Mouse (Mus musculus) left cerebral cortex, adult 9 months (tissue): ENCODE data around the gene Cldn34b2.
"Not testable (repeated sequence)": the region's sequence is repeated elsewhere in the genome, so short reads cannot be mapped to it uniquely, and the experiment has no call there.

Experiments
- DNase-seq, 2 experiments: peaks; one replicate each; pipeline ENCODE4 v3.0.0; 2022; ENCODE audit warnings: low spot score in 2 of 2

The Cldn34b2 gene

DNA sequence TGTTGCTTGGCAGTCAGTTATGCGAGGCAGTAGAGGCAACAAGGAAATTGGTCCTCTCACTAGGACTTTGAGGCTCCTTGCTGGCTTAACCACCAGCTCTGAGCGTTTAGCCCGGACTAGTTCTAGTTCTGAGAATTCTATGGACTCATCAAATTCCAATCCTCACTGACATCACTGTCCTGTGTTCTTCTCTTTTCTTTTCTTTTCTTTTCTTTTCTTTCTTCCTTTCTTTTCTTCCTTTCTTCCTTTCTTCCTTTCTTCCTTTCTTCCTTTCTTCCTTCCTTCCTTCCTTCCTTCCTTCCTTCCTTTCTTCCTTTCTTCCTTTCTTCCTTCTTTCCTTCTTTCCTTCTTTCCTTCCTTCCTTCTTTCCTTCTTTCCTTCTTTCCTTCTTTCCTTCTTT lies at the start of gene Cldn34b2:
Gene Cldn34b2 (minus strand): TSS at position 101 of the 400 bp plus-strand sequence.
- not testable (repeated sequence) for DNase-seq

DNA sequence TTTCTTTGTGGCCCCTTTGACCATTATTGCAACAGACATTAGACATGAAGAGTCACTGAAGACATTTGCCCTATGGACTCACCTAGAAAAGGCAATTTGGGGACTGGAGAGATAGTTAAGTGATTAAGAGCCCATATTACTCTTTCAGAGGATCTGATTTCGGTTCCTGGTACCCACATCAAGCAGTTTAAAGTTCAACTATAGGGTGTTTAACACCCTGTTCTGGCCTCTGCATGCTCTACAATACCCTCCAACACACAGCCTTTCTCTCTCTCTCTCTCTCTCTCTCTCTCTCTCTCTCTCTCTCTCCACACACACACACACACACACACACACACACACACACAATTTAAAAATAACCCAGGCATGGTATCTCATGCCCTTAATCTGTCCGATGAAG lies 49.4 kb upstream of the Cldn34b2 start:
- no peak for DNase-seq

DNA sequence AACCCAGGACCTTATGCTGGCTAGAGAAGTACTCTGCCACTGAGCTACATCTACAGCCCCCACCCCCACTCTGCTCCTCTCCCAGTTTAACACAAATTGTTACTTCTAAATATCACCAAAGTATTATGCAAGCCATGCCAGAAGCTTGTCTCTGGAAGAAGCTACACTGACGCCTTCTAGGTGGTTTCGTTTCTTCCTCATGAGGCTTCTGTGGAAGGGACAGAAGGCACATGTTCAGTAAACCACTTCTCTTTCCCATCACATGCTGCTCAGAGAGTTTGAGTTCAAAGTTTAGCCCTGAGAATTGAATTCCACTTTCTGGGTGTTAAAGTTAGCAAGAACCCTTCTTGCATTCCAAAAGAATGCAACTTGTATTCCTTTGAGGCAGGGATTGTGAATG lies 49.0 kb upstream of the Cldn34b2 start:
- no peak for DNase-seq

DNA sequence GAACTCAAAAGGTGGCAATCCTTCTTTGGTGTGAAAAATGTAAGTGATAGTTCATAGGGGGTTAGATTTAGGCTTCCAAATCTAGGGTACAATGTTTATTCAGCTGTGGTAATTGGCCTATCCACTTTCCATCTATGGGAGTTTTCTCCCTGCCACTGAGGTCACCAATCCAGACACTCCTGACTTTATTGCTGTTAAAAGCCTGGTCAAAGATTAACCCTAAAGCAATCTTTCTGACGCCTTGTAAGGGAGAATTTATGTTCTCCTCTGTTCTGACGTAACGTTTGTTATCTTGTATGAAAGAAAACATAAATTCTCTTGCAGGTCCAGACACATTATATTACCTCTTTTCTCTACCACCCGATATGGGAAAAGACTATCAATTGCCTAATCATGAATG lies 47.4 kb upstream of the Cldn34b2 start:
- no peak for DNase-seq

DNA sequence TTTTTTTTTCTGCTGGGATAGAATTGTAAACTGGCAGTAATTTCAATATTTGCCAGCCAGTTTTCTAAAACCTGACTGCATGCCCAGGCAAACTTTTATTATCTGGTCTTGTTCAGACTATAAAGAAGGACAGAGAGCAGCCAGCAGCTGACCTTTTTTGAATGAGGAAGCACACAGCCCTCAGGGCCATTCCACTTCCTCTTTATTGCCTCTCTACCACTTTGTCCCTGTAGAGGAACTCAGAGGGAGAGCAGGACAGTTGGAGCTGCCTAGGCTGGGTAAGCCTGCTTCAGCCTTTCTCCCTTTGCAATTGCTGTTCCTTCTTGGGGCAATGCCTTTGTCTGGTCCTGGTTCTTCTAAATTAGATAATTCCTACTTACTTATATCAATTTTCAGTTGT lies 44.1 kb upstream of the Cldn34b2 start:
- DNase-seq: peak in 1 of 2 experiments; percentile 5

DNA sequence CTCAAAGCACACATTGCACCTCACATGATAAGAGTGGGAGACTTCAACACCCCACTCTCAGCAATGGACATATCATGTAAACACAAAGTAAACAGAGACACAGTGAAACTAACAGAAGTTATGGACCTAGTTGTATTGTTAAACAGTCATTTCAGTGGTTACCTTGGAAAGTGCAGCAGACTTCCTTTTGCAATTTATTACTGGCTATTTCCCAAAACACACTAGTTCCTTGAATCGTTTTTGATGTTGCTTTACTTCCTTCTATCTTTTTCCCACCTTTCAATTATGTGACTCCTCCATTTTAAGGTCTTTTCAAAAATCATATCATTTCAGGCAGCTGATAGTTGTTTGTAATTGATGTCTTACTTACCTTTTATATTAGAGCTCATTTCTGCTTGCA lies 43.5 kb upstream of the Cldn34b2 start:
- no peak for DNase-seq

DNA sequence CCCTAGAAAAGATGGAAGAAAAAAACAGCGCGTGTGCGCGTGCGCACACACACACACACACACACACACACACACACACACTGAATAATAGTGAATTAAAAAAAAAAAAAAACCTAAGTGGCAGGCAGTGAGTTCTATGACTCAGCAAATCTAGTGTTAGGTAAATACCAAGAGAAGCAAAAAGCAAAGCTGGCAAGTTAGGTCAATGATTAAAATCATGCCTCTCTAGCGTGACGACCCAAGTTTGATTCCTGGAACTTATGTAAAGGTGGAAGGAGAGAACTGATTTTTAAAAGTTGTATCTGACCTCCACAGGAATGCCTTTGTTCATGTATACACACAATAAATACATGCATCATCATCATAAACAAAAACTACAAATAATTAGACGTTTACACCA lies 41.7 kb upstream of the Cldn34b2 start:
- DNase-seq: no peak

DNA sequence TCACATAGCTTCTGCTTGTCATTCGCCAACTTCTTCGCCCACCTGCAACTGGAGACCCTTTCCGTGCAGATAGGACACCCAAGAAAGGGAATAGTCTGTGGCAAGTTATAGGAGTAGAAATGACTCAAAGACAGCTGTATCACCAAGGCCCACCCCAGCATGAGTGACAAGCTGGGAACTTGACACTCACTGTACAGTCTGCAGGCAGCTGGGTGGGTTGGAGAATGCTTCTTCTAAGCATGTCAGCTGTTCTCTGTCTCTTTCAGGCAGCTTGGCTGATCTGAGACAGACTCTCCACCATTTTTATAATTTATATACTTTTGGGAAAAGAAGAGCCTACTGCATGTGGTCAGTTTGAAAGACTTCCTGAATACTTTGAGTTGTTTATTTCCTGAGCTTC lies 39.5 kb upstream of the Cldn34b2 start:
- DNase-seq: no peak

DNA sequence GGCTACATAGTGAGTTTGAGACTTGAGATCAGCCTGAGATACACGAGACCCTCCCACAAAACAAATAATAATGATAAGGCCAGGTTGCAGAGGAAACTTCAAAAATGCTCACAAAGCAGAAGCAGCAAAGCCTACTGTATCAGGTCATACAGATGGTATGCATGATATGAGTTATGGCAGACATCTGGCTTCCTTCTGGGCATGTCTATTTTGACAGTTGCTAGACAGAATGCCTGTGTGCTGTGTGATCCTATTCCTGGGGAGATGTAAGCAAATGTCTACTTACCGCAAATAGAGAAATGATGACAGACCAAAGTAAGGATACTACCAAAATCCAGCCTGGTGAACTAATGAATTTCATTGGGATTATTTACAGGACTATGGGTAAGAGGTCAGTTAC lies 38.1 kb upstream of the Cldn34b2 start:
- DNase-seq: no peak

DNA sequence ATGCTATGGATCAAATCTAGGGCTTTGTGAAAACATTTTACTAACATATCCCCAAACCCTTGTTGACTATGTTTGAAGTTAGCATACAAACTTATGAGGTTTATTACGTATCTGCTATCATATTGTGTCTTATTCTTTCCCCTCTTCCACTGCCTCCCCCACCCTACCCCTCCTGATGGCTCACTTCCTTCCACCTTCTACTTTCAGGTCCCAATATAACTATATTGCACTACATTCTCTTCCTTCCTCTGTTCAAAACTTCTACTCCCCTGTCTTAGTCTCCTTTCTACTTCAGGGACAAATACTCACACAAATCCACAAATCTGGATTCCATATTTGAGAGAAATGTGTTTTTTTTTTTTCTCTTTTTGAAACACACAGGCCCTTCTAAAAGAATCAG lies 35.3 kb upstream of the Cldn34b2 start:
- no peak for DNase-seq

DNA sequence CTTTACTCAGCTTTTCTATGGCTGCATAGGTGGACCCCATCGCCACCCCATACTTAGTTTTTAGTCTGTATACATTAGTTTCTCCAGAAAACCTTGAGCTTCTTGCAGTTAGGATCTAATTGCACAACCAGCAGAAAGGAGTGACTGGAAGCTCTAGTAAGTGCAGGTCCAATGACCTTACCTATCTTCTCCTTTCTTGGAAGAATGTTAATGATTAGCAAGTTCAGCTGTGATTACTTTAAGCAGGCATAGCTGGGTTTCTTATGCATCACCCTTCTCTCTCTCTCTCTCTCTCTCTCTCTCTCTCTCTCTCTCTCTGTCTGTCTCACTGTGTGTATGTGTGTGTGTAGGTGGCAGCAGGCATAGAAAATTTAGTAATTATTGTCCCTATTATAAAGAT lies 23.7 kb upstream of the Cldn34b2 start:
- DNase-seq: no peak

DNA sequence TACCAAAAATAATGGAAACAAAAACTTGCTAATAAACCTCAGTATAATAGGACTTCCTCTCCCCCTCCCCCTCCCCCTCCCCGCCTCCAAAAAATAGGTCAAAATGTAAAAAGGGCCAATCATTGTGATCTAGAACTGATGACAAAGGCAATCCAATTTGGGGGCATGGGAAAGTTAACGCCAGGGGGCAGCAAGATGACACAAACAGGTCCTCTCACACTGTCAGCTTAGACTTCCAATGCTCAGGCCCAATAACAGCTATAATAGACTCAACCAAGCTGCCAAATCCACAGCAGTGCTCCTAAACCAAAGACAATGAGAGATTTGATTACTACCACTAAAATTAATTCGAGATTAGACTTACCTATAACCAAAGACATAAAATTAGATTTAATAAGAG lies 16.5 kb upstream of the Cldn34b2 start:
- peak in 1 of 2 experiments; percentile 41 for DNase-seq

DNA sequence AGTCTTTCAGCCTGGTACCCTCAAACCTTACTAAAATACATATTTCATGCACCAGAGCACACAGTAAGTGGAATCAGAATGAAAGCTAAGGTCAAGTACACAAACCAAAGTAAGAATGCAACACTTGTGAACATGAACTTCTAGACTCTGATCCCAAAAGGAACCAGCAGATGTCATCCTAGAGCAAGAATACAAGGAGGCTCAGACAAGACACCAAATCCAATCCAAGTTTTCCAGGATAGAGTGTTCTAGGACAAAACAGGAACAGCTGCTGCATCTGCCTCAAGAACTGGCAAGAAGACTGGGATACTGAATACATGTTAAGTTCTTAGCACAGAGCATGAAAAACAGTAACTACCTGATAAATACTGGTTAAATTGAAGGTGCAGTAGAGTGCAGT lies 30.2 kb downstream of the Cldn34b2 start:
- DNase-seq: peak; percentile 0 to 33

DNA sequence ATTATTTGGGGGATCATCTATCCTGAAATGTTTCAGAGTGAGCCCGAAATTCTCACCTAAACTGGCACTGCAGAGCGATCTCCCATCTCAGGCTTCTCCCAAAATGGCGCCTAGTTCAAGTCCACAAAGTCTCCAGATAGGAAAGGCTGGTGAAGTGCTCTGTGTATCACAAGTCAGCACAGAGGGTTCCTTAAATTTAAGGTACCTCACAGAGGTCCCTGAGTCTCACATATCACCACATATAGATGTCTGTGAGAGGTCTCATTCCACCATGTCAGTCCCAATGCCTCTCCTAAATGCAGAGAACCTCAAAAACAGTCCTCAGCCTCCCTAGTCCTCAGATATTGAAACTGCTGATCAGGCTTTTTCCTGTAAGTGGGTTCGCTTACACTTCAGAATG lies 34.6 kb downstream of the Cldn34b2 start, which contains the start of gene Magea2:
Gene Magea2 (minus strand): TSS at position 101 of the 400 bp plus-strand sequence.
- not testable (repeated sequence) for DNase-seq

DNA sequence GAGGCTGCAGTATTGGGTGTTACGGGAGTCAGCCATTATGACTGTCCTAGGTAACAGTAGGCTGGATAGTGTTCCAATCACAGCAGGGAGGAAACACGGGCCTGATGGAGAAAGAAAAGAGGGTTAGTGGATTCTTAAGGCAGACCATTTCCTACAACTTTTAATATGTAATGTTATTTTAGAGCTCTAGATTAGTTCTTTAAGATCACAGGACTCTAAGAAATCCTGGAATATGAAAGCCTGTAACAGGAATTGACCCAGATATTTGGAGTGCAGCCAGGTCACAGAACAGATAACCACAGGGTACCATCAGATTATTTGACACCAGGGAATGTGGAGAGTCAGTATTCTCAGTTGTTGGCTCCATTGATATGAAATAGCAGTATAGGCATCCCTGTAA lies 38.5 kb downstream of the Cldn34b2 start, which contains the start of gene Magea1:
Gene Magea1 (minus strand): TSS at position 101 of the 400 bp plus-strand sequence.
- DNase-seq: not testable (repeated sequence)
